Comparison of ENCODE assay signal across 27 mouse cellular contexts in the genomic region with DNA sequence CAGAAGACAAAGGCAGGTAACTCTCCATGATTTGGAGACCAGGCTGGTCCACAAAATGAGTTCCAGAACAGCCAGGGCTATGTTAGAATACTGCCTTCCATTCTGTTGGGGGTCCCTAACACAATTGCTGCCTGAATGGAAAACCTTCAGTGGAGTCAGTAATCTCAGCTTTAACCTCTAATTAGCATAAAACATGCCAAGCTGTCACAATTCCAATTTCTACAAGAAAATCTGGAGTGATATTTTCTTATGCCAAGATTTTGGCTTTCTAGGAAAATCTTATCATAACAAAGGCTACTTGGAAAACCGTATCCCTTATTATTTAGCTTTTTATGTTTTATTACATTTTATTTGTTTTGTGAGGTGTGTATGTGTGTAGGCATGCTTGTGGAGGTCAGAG. TPM values are rescaled to one million over a fixed set of nuclear protein-coding genes. Genes with fewer than 3 reads are reported as not detected.
"Had no signal": no experiment of that assay in that cellular context is flagged by ENCODE, and none has a peak within 500 bp of the region (broad histone marks: within the 10 kb centered on the region; RNA-seq: fewer than 3 reads in every experiment).

No protein-coding gene starts in this region.

- DNase-seq: lung, adult 18-20 months; lung, embryonic 14.5 days; lung, postnatal 10 days; lung, postnatal 4 days; midbrain, embryonic 14.5 days; retina, postnatal 1 day; right cerebral cortex, adult 18-20 months; right cerebral cortex, postnatal 25 days; right cerebral cortex, postnatal 4 days; spleen, adult 18-20 months; thymus, adult 18-20 months; thymus, postnatal 25 days; thymus, postnatal 4 days had no signal

- H3K36me3 ChIP-seq: midbrain, embryonic 10.5 days; midbrain, embryonic 12.5 days; neural tube, embryonic 13.5 days; neural tube, embryonic 15.5 days had no signal

- H3K9me3 ChIP-seq: midbrain, embryonic 10.5 days; midbrain, embryonic 12.5 days; neural tube, embryonic 13.5 days; neural tube, embryonic 15.5 days had no signal

- H3K4me3 ChIP-seq: midbrain, embryonic 10.5 days; midbrain, embryonic 12.5 days; myocyte; neural tube, embryonic 13.5 days; neural tube, embryonic 15.5 days had no signal

- ATAC-seq: midbrain, embryonic 16.5 days had no signal

- H3K27me3 ChIP-seq: midbrain, embryonic 12.5 days; neural tube, embryonic 13.5 days; neural tube, embryonic 15.5 days had no signal

- H3K9ac ChIP-seq: lung, embryonic 14.5 days; midbrain, embryonic 12.5 days; neural tube, embryonic 13.5 days; neural tube, embryonic 15.5 days had no signal

- H3K4me2 ChIP-seq: lung, embryonic 14.5 days; midbrain, embryonic 12.5 days; neural tube, embryonic 13.5 days; neural tube, embryonic 15.5 days had no signal

- H3K27ac ChIP-seq: midbrain, embryonic 10.5 days; midbrain, embryonic 12.5 days; neural tube, embryonic 13.5 days; neural tube, embryonic 15.5 days had no signal

RNA-seq across cellular contexts. Expression of a gene that starts 26.5 kb away (rescaled TPM):
- polyA plus RNA-seq: liver, embryonic 16.5 days; lung, embryonic 14.5 days; lung, embryonic 16.5 days; midbrain, embryonic 10.5 days; midbrain, embryonic 12.5 days; midbrain, embryonic 14.5 days; midbrain, embryonic 16.5 days; myocyte; neural tube, embryonic 11.5 days; neural tube, embryonic 13.5 days; neural tube, embryonic 15.5 days; small intestine, adult 2 months; stomach, embryonic 14.5 days; stomach, embryonic 16.5 days; thymus, postnatal 0 days; urinary bladder, adult 2 months had no signal
